Mouse (Mus musculus) CD4-positive, CD25-positive, alpha-beta regulatory T cell, adult 2 months (primary cell): Measurements from ENCODE around the gene Ap2a2.
A peak's percentile ranks its signal among the peaks of the same experiment; 100 is the strongest.
"Not testable (repeated sequence)": the region's sequence is repeated elsewhere in the genome, so short reads cannot be mapped to it uniquely, and the experiment has no call there.

ENCODE experiments used
- DNase-seq: peaks from one replicate; pipeline ENCODE4 v3.0.0-alpha.2; 2012; ENCODE audit warnings: low read depth, low spot score

The Ap2a2 gene

DNA sequence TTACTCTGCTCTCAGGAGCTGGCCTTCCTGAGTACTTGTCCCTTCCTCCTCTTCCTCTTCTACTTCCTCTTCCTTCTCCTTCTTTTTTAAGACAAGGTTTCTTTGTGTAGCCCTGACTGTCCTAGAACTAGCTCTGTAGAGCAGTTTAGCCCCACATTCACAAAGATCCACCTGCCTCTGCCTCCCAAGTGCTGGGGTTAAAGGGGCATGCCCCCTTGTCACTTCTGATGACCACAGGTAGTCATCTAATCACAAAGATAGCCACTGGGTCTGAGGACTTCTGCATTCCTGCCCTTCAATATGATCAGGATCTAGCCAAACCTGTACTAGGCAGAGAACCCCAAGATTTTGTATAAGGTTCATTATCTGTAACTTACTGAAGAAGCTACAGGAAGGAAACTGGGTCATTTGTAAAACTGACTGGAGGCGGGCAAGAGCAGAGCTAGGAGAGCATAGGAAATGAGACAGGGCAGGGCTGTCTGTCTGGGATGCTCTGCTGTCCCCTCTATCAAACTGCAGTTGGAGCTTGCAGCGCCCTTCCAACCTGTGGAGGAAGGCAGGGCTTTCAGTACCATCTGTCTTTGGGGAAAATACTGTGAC is 2.1 kb upstream of the Ap2a2 start:
- no peak for DNase-seq

DNA sequence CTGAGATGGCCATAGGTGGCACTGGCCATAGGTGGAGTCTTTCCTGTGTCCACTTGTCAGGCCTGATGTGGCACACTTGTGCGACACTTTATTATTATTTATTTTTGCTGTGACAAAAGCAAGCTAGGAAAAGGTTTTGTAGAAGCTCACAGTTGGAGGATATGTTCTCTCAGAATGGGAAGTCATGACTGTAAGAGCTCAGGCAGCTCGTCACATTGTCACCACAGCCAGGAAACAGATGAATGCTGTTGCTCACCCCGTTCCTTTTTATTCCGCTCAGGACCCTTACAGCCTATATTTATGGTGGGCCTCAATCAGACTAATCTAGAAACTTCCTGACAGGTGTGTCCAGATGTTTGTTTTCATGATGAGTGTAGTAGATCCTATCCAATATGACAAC is 1.5 kb upstream of the Ap2a2 start:
- no peak for DNase-seq

DNA sequence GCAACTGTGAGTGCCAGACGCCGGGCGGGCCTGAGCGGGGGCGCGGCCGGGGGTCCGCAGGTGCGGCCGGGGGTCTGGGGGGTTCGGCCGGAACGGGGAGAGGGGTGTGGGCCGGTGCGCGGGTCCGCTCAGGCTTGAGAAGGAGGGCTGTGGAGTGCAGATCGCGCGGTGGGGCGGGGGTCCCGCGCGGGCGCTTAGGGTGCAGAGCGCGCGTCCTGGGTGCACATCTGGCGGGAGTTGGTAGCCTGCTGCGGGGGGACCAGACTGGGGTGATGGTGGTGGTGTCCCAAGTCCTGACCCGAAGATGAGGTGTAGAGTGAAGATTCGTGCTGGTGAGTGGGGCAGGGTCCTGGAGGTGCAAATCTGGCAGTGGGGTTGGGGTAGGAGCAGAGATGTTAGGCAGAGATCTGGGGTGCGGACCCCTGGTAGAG is 463 bp downstream of the Ap2a2 start:
- no peak for DNase-seq

DNA sequence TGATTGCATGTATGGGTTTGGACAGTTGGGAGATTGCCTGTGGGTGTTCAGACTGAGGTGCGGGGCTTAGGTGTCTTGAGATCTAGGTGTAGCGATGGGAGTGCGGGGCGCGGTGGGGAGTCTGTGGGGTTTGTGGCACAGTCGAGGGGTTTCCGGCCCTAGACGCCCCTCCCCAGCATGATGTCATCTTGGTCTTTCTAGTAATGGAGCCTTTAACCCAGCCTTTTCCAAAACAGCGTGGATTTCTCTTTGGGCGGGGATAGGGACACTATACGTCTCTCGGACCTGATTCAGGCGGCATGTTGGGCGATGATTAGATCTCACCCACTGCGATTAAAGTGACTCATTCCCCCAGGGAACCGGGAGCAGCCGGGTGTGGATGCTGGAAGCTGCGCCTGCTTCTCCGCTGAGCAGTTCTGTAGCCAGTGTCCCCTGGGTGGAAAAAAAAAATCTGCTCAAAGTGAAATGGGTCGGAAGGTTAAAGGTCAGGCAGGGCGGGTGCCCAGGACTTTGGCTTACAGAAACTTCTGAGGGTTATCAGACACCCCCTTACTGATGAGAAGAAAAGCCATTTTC is 967 bp downstream of the Ap2a2 start:
- peak; percentile 68 for DNase-seq

DNA sequence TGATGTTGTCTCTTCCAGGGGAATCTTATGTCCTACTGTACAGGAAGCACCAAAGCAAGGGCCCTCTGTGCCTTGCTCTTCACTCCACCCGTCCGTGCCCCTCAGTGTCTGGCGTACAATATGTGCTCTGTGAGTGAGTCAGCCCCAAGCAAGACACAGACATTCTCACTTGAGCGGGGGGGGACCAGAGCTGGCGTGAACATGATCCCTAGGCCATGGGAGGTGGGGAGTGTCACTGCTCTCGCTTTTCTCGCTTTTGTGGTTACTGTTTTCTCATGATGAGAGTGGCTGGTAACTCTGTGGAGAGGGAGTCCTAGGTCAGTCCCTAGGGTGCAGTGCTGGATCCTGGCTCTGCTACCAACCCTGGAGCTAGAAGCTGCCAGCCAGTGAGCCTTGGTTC is 2.6 kb downstream of the Ap2a2 start:
- no peak for DNase-seq

DNA sequence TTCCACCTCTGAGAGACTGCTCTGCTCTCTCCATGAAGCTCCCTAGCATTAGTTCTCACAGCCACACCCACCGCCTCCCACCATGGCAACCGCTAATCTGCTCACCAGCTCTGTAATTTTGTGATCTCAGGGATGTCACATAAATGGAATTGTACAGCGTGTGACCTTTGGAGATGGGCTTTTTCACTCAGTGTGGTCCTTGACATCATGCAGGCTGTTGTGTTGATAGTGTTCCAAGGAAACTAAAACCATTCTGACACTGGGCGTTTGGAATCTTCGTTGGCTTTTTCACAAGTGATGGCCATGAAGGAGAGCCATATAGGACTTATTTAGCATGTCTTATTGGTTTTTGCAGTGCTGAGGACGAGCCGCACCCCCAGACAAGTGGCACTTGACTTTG is 4.6 kb downstream of the Ap2a2 start:
- no peak for DNase-seq

DNA sequence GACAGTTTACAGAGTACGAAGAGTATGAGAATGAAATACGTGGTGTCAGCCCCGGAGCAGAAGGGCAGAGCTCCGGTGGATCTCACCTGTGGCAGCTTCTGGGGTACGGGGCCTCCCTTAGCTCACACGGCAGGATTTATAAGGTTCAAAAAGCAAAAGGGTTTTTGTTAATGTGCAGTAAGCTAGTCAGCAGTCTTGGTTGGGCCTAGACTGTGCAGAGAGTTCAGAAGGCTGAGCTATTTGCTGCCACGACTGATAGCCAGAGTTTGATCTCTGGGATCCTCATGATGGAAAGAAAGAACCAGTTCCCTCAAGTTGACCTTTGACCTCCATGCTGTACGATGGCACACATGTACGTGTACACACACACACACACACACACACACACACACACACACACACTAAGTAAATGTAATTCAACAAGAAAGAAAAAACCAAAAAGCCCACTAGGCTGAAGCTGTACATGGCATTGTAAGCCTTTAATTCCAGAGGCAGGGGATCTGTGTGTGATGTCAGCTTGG is 7.4 kb downstream of the Ap2a2 start:
- DNase-seq: no peak

DNA sequence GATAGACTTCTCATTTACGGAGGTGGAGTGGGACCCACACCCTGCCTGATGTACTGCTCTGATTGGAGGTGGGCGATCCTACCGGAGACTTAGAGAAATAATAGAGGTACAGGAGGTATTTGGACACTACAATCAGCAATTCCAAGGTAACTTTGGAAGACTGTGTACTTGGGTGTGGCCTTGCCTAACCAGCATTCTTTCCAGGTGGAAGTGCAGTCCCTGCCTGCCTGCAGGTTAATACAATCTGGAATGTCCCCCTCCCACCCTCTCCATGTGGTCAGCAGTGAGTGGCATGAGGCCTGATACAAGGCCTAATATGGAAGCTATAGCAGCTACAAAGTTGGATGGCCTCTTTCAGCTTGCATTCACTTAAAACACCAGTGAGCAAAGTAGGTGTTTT is 7.9 kb downstream of the Ap2a2 start:
- no peak for DNase-seq

DNA sequence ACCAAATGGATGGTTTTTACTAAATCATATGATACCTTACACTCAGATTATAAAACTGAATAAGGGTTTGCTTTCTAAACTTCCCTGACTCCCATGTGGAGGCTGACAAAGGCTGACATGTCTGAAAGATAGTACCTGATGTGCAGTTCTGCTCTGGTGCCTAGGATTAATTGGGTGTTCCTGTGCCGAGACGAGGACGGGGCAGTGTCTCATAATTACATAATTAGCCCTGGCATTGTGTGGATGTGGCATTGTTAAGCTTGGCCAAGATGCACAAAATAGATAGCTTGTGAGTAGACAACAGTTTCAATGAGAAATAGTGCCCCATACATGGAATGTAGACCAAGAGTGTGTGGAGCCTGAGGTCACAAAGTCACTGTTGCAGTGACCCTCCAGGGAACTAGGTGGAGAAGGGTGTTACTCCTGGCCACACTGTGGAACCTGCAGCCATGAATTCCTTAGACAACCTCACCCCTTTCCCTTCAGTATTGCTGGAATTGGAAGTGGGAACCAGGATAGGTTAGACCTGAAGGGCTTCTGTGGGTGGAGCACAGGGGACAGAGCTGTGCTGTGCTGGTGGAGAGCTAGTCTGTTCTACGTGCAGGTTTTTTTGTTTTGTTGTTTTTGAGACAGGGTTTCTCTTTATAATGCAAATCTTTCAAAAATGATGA is 8.8 kb downstream of the Ap2a2 start:
- no peak for DNase-seq

DNA sequence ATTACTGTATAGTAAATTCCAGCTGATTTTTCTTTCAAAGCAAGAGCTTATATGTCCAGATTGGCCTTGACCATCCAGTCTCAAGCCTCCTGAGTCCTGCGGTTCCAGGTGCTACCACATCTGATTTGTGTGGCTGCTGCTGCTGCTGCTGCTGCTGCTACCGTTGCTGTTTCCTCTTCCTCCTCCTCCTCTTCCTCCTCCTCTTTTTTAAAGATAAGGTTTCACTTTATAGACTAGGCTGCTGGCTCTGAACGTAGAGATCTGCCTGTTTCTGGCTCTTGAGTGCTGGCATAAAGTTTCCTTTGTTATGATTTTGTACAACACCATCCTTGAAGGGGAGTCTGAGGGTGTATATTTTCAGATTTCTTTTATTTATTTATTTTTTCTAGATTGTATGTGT is 12.1 kb downstream of the Ap2a2 start:
- peak; percentile 20 for DNase-seq

DNA sequence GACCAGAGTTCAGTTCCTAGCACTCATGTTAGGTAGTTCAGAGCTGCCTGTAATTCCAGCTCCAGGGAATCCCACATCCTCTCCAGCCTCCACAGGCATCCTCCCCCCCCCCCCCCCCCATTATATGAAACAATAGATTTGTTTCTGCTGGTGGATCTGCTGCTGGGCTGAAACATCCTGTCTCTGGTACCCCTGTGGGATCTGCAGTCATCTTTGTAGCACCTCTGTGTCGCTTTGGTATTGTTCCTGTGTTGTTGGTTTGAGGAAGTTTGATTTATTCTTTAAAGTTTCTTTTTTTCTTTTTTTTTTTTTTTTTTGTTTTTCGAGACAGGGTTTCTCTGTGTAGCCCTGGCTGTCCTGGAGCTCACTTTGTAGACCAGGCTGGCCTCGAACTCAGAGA is 13.5 kb downstream of the Ap2a2 start:
- DNase-seq: peak; percentile 26

DNA sequence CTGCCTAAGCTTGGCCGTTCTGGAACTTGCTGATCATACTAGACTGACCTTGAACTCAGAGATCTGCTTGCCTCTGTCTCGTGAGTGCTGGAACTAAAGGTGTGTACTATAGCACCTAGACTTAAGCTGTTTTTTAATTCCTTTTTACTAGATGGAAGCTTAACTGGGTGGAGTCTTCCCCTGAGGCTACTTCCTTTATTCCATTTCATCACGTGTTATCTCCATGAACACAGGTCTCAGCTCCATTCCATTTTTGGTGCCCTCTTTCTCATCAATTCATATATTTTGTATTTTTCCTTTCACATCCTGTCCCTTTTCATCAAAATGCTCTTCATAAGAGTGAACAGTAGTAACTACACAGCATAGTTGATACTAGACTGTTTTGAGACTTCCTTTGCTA is 15.8 kb downstream of the Ap2a2 start:
- DNase-seq: no peak

DNA sequence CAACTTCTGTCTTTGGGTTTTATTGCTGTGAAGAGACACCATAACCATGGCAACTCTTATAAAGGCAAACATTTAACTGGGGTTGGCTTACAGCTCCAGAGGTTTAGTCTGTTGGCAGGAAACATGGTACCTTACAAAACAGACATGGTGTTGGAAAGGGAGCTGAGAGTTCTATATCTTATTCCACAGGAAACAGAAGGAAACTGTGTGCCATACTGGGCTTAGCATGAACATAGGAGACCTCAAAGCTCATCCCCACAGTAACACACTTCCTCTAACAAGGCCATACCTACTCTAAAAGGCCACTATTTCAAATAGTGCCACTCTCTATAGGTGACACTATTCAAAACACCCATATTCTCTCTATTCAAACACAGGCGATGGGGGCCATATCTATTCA is 16.5 kb downstream of the Ap2a2 start:
- peak; percentile 18 for DNase-seq

DNA sequence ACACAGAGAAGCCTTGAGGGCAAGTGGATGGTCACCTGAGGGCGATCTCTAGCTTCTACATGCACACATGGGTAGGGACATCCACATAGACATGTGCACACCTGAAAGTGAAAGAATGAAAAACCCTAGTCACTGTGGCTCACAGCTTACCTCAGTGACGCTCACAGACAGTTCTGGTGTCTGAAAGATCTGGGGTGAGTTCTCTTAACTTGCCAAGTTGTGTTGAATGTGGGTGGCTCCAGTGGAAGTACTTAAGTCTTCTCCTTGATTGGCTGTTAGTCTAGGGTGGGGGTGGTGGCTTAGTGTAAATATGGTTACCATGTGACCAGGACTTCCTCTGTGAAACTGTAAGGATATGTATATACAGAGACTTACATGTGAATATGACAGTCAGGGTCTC is 17.0 kb downstream of the Ap2a2 start:
- peak; percentile 84 for DNase-seq

DNA sequence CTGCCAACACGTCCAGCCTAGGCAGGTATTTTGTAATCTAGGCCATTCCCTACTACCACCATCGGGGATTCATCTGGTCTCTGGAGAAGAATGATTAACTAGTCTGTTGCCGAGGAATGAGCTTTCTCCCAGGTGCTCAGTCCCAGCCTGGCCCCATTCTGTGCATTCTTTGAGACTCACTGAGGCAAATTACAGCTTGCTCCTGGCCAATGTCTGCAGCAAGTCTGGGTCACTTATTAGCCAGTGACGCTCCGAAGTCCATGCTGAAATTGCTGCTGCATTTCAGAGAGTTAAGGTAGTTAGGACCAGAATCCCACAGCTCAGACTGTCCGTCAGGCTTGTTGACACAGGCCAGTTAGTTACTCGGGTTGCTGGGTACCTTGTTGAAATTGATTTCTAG is 19.4 kb downstream of the Ap2a2 start:
- no peak for DNase-seq

DNA sequence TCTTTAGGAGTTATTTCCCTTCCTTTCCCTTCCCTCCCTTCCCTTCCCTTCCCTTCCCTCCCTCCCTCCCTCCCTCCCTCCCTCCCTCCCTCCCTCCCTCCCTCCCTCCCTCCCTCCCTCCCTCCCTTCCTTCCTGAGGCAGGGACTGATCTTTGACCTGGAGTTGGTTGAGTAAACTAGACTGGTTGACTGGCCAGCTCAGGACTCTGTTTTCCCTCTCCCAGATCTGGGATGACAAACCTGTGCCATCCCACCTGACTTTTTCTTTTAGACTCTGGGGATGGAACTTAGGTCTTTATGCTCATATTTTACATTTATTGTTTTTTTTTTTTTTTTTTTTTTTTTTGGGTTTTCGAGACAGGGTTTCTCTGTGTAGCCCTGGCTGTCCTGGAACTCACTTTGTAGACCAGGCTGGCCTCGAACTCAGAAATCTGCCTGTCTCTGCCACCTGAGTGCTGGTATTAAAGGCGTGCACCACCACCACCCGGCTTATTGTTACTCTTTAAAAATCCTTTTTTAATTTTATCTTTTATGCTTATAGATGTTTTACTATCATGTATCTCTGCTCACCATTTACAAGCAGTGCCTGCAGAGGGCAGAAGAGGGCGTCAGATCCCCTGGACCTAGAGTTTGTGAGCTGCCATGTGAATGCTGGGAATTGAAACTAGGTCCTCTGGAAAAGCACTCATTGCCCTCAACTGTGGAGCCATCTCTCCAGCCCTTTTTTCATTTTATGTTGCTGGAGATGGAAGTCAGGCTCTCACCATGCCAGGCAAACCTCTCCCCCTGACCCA is 22.3 kb downstream of the Ap2a2 start:
- DNase-seq: peak; percentile 28

DNA sequence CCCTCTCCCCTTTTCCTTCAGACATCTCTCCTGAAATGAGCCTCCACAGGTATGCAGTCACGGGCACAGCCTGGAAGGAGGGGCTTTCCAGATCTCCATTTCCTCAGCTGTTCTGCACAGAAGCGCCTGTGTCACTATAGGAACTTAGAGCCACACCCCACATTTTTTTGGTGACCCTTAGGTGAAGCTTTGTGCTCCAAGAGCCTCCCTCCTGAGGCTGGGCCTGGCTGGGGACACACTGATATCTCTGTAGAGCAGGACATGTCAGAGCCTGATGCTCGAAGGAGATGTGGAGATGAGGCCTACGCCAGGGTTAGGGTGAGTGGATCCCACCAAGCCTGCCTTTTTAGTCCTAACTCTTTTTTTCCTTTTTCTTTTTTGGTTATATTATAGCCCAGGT is 23.3 kb downstream of the Ap2a2 start:
- DNase-seq: no peak

DNA sequence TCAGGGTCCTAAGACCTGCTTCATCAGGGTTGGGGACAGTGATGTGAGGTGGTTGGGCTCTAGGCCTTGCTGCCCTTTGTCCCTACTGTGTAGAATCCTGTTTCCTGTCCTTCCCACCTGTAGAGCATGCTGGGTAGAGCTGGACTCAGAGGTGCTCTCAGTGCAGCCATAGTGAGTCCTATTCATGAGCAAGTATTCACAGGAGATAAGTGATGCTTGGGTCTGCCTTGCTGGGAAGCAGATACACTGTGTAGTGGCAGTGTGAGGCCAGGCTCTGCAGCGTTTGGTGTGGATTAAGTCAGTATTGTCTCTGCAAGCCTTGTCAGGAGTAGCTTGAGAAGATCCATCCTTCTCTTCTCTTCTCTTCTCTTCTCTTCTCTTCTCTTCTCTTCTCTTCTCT is 23.9 kb downstream of the Ap2a2 start:
- DNase-seq: no peak

DNA sequence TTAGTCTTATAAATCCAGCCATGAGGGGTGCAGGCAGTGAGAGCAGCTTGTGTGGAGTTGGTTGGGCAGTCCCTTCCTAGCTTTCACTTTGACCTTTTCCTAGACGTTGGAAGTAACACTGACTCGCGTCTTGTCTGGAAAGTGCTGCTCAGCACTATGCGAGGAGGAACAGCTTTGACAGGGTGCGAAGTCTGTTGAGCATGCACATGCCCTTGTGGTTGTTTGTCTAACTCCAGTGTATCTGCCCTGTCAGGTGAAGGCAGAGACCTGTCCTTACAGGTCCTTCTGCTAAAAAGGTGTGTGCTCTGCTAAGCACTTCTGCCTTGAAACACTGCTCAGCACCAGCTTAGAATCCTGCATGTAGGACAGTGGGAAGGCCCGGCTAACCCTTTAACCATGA is 26.9 kb downstream of the Ap2a2 start:
- DNase-seq: no peak

DNA sequence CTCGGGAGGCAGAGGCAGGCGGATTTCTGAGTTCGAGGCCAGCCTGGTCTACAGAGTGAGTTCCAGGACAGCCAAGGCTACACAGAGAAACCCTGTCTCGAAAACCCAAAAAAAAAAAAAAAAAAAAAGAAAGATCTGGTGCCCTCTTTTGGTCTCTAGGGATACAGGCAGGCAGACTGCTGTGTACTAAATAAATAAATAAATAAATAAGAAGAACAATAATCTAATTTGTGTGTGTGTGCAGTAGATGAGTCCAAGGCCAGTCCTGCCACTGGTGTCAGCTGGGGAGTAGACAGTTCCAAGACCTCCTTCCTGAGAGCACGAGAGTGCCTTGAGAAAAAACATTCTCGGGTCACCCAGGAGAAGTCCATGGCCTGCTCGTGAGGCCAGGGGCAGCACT is 28.3 kb downstream of the Ap2a2 start:
- not testable (repeated sequence) for DNase-seq

DNA sequence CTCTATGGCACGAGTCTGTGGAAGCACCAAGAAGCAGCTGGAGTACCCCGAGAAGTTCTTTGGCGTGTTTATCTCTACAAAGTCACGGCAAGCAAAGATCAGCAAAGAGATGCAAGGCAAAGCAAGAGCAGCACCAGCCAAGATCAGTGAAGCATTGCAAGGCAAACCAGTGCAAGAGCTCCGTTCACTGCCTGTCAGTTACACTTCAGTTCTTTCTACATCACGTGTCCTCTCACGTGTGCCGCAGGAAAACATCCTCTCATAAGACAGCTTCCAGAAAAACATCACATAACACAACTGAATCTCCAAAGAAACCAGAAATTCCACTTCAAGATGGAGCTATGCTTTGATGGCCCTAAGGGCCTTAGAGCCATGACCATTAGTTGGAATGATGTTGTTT is 29.0 kb downstream of the Ap2a2 start:
- DNase-seq: no peak

DNA sequence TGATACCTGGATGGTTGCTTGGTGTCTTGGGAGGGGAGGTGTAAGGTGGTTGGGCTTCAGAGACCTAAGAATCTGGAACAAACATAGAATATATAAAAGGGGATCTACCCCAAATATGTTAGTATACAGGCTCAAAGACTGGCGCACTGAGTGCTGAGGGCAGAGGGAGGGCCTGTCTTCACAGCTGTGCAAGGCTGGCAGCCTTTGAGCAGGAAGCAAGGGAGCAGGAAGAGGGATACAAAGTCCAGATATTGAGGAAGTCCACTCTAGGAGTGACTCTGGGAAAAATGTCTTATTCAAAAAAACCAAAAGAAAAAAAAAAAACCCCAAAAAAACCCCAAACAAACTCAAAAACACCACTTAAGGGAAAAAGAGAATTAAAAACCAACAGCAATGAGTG is 30.1 kb downstream of the Ap2a2 start:
- no peak for DNase-seq
